Mouse (Mus musculus) MEL (cell line): ENCODE results near the gene Cds2. TPM values are rescaled to one million over a fixed set of nuclear protein-coding genes. Genes with fewer than 3 reads are reported as not detected.

Source experiments
- DNase-seq: peaks from one replicate; pipeline ENCODE4 v3.0.0; 2011; ENCODE audit warnings: low read depth, low spot score
- H3K27ac ChIP-seq: 2 replicates; pipeline ENCODE4 v1.5.1; 2012; ENCODE audit warnings: low read depth, mild to moderate bottlenecking, control low read depth, low read length, moderate library complexity; ENCODE audit not compliant: control insufficient read depth
- H3K27me3 ChIP-seq, 2 experiments: fragments of 150-350 bp in 1 of 2; sonication (generic) in 1 of 2; 2 replicates each; pipeline ENCODE4 v1.6.1; 2012; ENCODE audit warnings: low read length in 2 of 2, mild to moderate bottlenecking in 2 of 2, improper control_type of control experiment in 1 of 2, moderate library complexity in 1 of 2; ENCODE audit not compliant: insufficient read depth in 2 of 2, control insufficient read depth in 1 of 2
- H3K36me3 ChIP-seq, 2 experiments: 2 replicates each; pipeline ENCODE4 v1.6.1; 2012 to 2014; ENCODE audit warnings: low read length in 2 of 2, improper control_type of control experiment in 1 of 2, inconsistent platforms in 1 of 2, mild to moderate bottlenecking in 1 of 2; ENCODE audit not compliant: insufficient read depth in 2 of 2, control insufficient read depth in 1 of 2
- H3K4me1 ChIP-seq, 2 experiments: fragments of 150-350 bp in 1 of 2; sonication (generic) in 1 of 2; 2 replicates each; pipeline ENCODE4 v1.6.1; 2012; ENCODE audit warnings: low read length in 2 of 2, improper control_type of control experiment in 1 of 2, mild to moderate bottlenecking in 1 of 2; ENCODE audit not compliant: insufficient read depth in 2 of 2, control insufficient read depth in 1 of 2
- H3K4me3 ChIP-seq, 2 experiments: fragments of 150-350 bp in 1 of 2; sonication (generic) in 1 of 2; 2 replicates each; pipeline ENCODE4 v1.5.1; 2012; ENCODE audit warnings: low read depth in 2 of 2, low read length in 2 of 2, mild to moderate bottlenecking in 2 of 2, moderate library complexity in 2 of 2, control low read depth in 1 of 2, improper control_type of control experiment in 1 of 2; ENCODE audit not compliant: control insufficient read depth in 1 of 2, insufficient read depth in 1 of 2
- H3K79me2 ChIP-seq: 2 replicates; pipeline ENCODE4 v1.6.1; 2012; ENCODE audit warnings: mild to moderate bottlenecking, low read length, moderate library complexity; ENCODE audit not compliant: control insufficient read depth, poor library complexity, insufficient read depth
- H3K9ac ChIP-seq: 2 replicates; pipeline ENCODE4 v1.6.1; 2012; ENCODE audit warnings: low read depth, mild to moderate bottlenecking, control low read depth, low read length, moderate library complexity; ENCODE audit not compliant: control insufficient read depth, poor library complexity, severe bottlenecking
- H3K9me3 ChIP-seq: fragments of 150-350 bp; sonication (generic); replicated peaks from 2 replicates; pipeline ENCODE4 v1.6.1; 2012; ENCODE audit warnings: mild to moderate bottlenecking, low read length, improper control_type of control experiment, moderate library complexity; ENCODE audit not compliant: insufficient read depth
- CHD1 ChIP-seq: IDR thresholded peaks from 2 replicates; pipeline ENCODE4 v1.6.1; 2012; ENCODE audit warnings: low read depth, mild to moderate bottlenecking, inconsistent platforms, low read length, improper control_type of control experiment
- CHD2 ChIP-seq: IDR thresholded peaks from 2 replicates; pipeline ENCODE4 v1.6.1; 2011; ENCODE audit warnings: low read length, improper control_type of control experiment
- CTCF ChIP-seq, 3 experiments: IDR thresholded peaks in 2 of 3; conservative IDR thresholded peaks in 1 of 3; 2 replicates each; pipeline ENCODE4 v1.5.1; 2011 to 2012; ENCODE audit warnings: low read length in 3 of 3, low read depth in 2 of 3, mild to moderate bottlenecking in 2 of 3, improper control_type of control experiment in 1 of 3, inconsistent platforms in 1 of 3, mixed read lengths in 1 of 3, moderate library complexity in 1 of 3; ENCODE audit not compliant: control insufficient read depth in 1 of 3, insufficient read depth in 1 of 3, poor library complexity in 1 of 3, severe bottlenecking in 1 of 3
- E2F4 ChIP-seq: IDR thresholded peaks from 2 replicates; pipeline ENCODE4 v1.6.1; 2011; ENCODE audit warnings: low read depth, low read length, improper control_type of control experiment, borderline replicate concordance
- ELF1 ChIP-seq: IDR thresholded peaks from 2 replicates; pipeline ENCODE4 v1.6.1; 2014; ENCODE audit warnings: low read depth, mild to moderate bottlenecking, inconsistent platforms, low read length, improper control_type of control experiment, moderate library complexity
- EP300 ChIP-seq, 2 experiments: IDR thresholded peaks; 2 replicates each; pipeline ENCODE4 v1.6.1; 2011; ENCODE audit warnings: improper control_type of control experiment in 2 of 2, low read length in 2 of 2, low read depth in 1 of 2, mild to moderate bottlenecking in 1 of 2
- ETS1 ChIP-seq: IDR thresholded peaks from 2 replicates; pipeline ENCODE4 v1.6.1; 2012; ENCODE audit warnings: low read depth, mild to moderate bottlenecking, inconsistent platforms, low read length, improper control_type of control experiment, moderate library complexity
- GABPA ChIP-seq: IDR thresholded peaks from 2 replicates; pipeline ENCODE4 v1.6.1; 2012; ENCODE audit warnings: low read depth, mild to moderate bottlenecking, inconsistent platforms, low read length, improper control_type of control experiment, moderate library complexity
- GATA1 ChIP-seq: IDR thresholded peaks from 2 replicates; pipeline ENCODE4 v1.6.1; 2011; ENCODE audit warnings: low read depth, low read length, improper control_type of control experiment
- JUND ChIP-seq: IDR thresholded peaks from 2 replicates; pipeline ENCODE4 v1.6.1; 2011; ENCODE audit warnings: low read depth, mild to moderate bottlenecking, improper control_type of control experiment, low read length
- MAX ChIP-seq: IDR thresholded peaks from 2 replicates; pipeline ENCODE4 v1.6.1; 2011; ENCODE audit warnings: low read length, improper control_type of control experiment
- MAZ ChIP-seq: IDR thresholded peaks from 2 replicates; pipeline ENCODE4 v1.6.1; 2012; ENCODE audit warnings: low read depth, mild to moderate bottlenecking, inconsistent platforms, low read length, improper control_type of control experiment
- MXI1 ChIP-seq: IDR thresholded peaks from 2 replicates; pipeline ENCODE4 v1.6.1; 2011; ENCODE audit warnings: mild to moderate bottlenecking, low read depth, low read length, improper control_type of control experiment
- MYC ChIP-seq: IDR thresholded peaks from 2 replicates; pipeline ENCODE4 v1.6.1; 2011; ENCODE audit warnings: low read depth, mild to moderate bottlenecking, low read length, improper control_type of control experiment, moderate library complexity
- NELFE ChIP-seq: IDR thresholded peaks from 2 replicates; pipeline ENCODE4 v1.6.1; 2011; ENCODE audit warnings: low read depth, low read length, improper control_type of control experiment
- POLR2A ChIP-seq, 2 experiments: IDR thresholded peaks; 2 replicates each; pipeline ENCODE4 v1.6.1; 2011 to 2012; ENCODE audit warnings: low read length in 2 of 2, mild to moderate bottlenecking in 2 of 2, control low read depth in 1 of 2, improper control_type of control experiment in 1 of 2, low read depth in 1 of 2, moderate library complexity in 1 of 2; ENCODE audit not compliant: control insufficient read depth in 1 of 2, insufficient read depth in 1 of 2, poor library complexity in 1 of 2
- POLR2AphosphoS2 ChIP-seq: IDR thresholded peaks from 2 replicates; pipeline ENCODE4 v1.6.1; 2011; ENCODE audit warnings: low read length, improper control_type of control experiment
- RAD21 ChIP-seq: IDR thresholded peaks from 2 replicates; pipeline ENCODE4 v1.6.1; 2011; ENCODE audit warnings: mild to moderate bottlenecking, low read depth, low read length, improper control_type of control experiment
- RCOR1 ChIP-seq: IDR thresholded peaks from 2 replicates; pipeline ENCODE4 v1.6.1; 2012; ENCODE audit warnings: low read depth, mild to moderate bottlenecking, inconsistent platforms, low read length, improper control_type of control experiment
- SMC3 ChIP-seq: IDR thresholded peaks from 2 replicates; pipeline ENCODE4 v1.6.1; 2011; ENCODE audit warnings: low read depth, low read length, improper control_type of control experiment
- TBP ChIP-seq: IDR thresholded peaks from 2 replicates; pipeline ENCODE4 v1.8.0; 2011; ENCODE audit warnings: low read depth, low read length, improper control_type of control experiment
- TCF12 ChIP-seq: IDR thresholded peaks from 2 replicates; pipeline ENCODE4 v1.6.1; 2014; ENCODE audit warnings: low read depth, mild to moderate bottlenecking, inconsistent platforms, low read length, improper control_type of control experiment, moderate library complexity
- UBTF ChIP-seq: IDR thresholded peaks from 2 replicates; pipeline ENCODE4 v1.6.1; 2012; ENCODE audit warnings: low read depth, mild to moderate bottlenecking, inconsistent platforms, low read length, improper control_type of control experiment, moderate library complexity, borderline replicate concordance; ENCODE audit not compliant: insufficient read depth
- USF1 ChIP-seq: IDR thresholded peaks from 2 replicates; pipeline ENCODE4 v1.6.1; 2014; ENCODE audit warnings: low read depth, mild to moderate bottlenecking, inconsistent platforms, low read length, improper control_type of control experiment, moderate library complexity
- USF2 ChIP-seq, 2 experiments: IDR thresholded peaks; 2 replicates each; pipeline ENCODE4 v1.6.1; 2011 to 2012; ENCODE audit warnings: improper control_type of control experiment in 2 of 2, low read length in 2 of 2, borderline replicate concordance in 1 of 2, inconsistent platforms in 1 of 2, low read depth in 1 of 2, mild to moderate bottlenecking in 1 of 2; ENCODE audit not compliant: insufficient read depth in 1 of 2
- ZC3H11A ChIP-seq: IDR thresholded peaks from 2 replicates; pipeline ENCODE4 v1.6.1; 2012; ENCODE audit warnings: low read depth, mild to moderate bottlenecking, inconsistent platforms, low read length, improper control_type of control experiment
- ZKSCAN1 ChIP-seq: IDR thresholded peaks from 2 replicates; pipeline ENCODE4 v1.6.1; 2012; ENCODE audit warnings: low read depth, mild to moderate bottlenecking, inconsistent platforms, low read length, improper control_type of control experiment, moderate library complexity
- ZMIZ1 ChIP-seq: IDR thresholded peaks from 2 replicates; pipeline ENCODE4 v1.6.1; 2012; ENCODE audit warnings: low read depth, mild to moderate bottlenecking, inconsistent platforms, low read length, improper control_type of control experiment, moderate library complexity
- ZNF384 ChIP-seq: IDR thresholded peaks from 2 replicates; pipeline ENCODE4 v1.6.1; 2012; ENCODE audit warnings: low read depth, mild to moderate bottlenecking, inconsistent platforms, low read length, improper control_type of control experiment
- polyA plus RNA-seq, 2 experiments: library from polyadenylated mRNA; stranded (reverse) in 1 of 2; unstranded in 1 of 2; fragments of >175 nt in 1 of 2; fragments of >200 nt in 1 of 2; gene quantifications; 2 replicates each; pipeline versions ENCODE4 v1.2.1 to v1.2.4; 2012; ENCODE audit warnings: low replicate concordance in 2 of 2, low read depth in 1 of 2; ENCODE audit not compliant: insufficient read length in 2 of 2, insufficient read depth in 1 of 2, missing spikeins in 1 of 2
- total RNA-seq: library from RNA; depleted of rRNA; stranded (reverse); fragments of 300-350 nt; gene quantifications from 2 replicates; pipeline ENCODE4 v1.2.3, GENCODE M21; 2012

The Cds2 gene
- total and polyA plus RNA-seq, 3 experiments = 8.8 to 28.5 TPM; not detected in 1

GRCm38 (mm10) chr2:132282453-132283174 lies 19.7 kb downstream of the Cds2 start:
- H3K36me3 ChIP-seq = peaks cover 0 to 11% of the 10 kb centered on the region in 2 experiments; a peak in 3 of 4 replicates
- H3K79me2 ChIP-seq = 0 out of 2 replicates have a peak, but pooled peaks cover 2% of the 10 kb centered on the region
- peak; percentile 23 for DNase-seq
- TF ChIP-seq CTCF (IDR thresholded peaks at IDR 0.05 in 2 of 3, conservative IDR thresholded peaks at IDR 0.05 in 1 of 3; ENCODE audit: control insufficient read depth in 1 of 3, insufficient read depth in 1 of 3, low read depth in 2 of 3, low read length in 3 of 3, poor library complexity in 1 of 3, severe bottlenecking in 1 of 3) (no peak), POLR2AphosphoS2 (no peak), GATA1 (no peak), MYC (no peak), ZMIZ1 (no peak), EP300 (IDR thresholded peaks at IDR 0.05; ENCODE audit: low read depth in 1 of 2, low read length in 2 of 2) (no peak), GABPA (no peak), ETS1 (no peak), CHD2 (no peak)
- no peak overlapping the region for H3K4me3 ChIP-seq
- peak overlapping the region; percentile 24; the same call in 1 of the 2 replicates for H3K27ac ChIP-seq
- H3K4me1 ChIP-seq = peaks cover 0 to 6% of the 10 kb centered on the region in 2 experiments; a peak in 2 of 4 replicates
- no peaks in the 10 kb centered on the region for H3K9me3 ChIP-seq
- H3K9ac ChIP-seq = no peak overlapping the region; the same call in 1 of the 2 replicates
- no peaks in the 10 kb centered on the region for H3K27me3 ChIP-seq

GRCm38 (mm10) chr2:132283236-132284070 lies 20.5 kb downstream of the Cds2 start:
- H3K27ac ChIP-seq = peak overlapping the region; percentile 24; the same call in 1 of the 2 replicates
- H3K36me3 ChIP-seq = peaks cover 0 to 11% of the 10 kb centered on the region in 2 experiments; a peak in 3 of 4 replicates
- H3K4me1 ChIP-seq = peaks cover 0 to 6% of the 10 kb centered on the region in 2 experiments; a peak in 2 of 4 replicates
- peak; percentile 47 for DNase-seq
- no peak overlapping the region for H3K4me3 ChIP-seq
- no peak overlapping the region; the same call in 1 of the 2 replicates for H3K9ac ChIP-seq
- H3K79me2 ChIP-seq = 0 out of 2 replicates have a peak, but pooled peaks cover 2% of the 10 kb centered on the region
- H3K27me3 ChIP-seq = no peaks in the 10 kb centered on the region
- H3K9me3 ChIP-seq = no peaks in the 10 kb centered on the region
- TF ChIP-seq ZKSCAN1 (no peak), ELF1 (no peak), ZC3H11A (no peak), POLR2A (IDR thresholded peaks at IDR 0.05; ENCODE audit: control insufficient read depth in 1 of 2, insufficient read depth in 1 of 2, low read depth in 1 of 2, low read length in 2 of 2, poor library complexity in 1 of 2) (no peak), MYC (0 out of 2 replicates have a peak, but pooled peaks have one; percentile 54), E2F4 (no peak), USF2 (IDR thresholded peaks at IDR 0.05; ENCODE audit: borderline replicate concordance in 1 of 2, insufficient read depth in 1 of 2, low read depth in 1 of 2, low read length in 2 of 2) (no peak), TCF12 (no peak), USF1 (0 out of 2 replicates have a peak, but pooled peaks have one; percentile 28), RCOR1 (no peak), RAD21 (no peak), SMC3 (no peak), ZNF384 (no peak), MXI1 (peak; percentile 90), POLR2AphosphoS2 (no peak), JUND (no peak), CHD2 (no peak), TBP (no peak), MAZ (no peak), NELFE (no peak), UBTF (no peak), MAX (peak; percentile 77), CHD1 (no peak)
